Mouse (Mus musculus) forebrain, embryonic 10.5 days (tissue): ENCODE data around the gene Tmem266. TPM values are rescaled to one million over a fixed set of nuclear protein-coding genes. Genes with fewer than 3 reads are reported as not detected.

Source experiments
- DNase-seq: peaks from one replicate; pipeline ENCODE4 v3.0.0-alpha.2; 2017; ENCODE audit warnings: low spot score; ENCODE audit errors: extremely low spot score
- H3K27ac ChIP-seq: fragments of 300-500 bp; sonication (generic); 2 replicates; pipeline ENCODE4 v1.5.1; 2016; ENCODE audit warnings: mild to moderate bottlenecking
- H3K27me3 ChIP-seq: fragments of 300-500 bp; sonication (generic); 2 replicates; pipeline ENCODE4 v1.6.1; 2016; ENCODE audit warnings: mild to moderate bottlenecking; ENCODE audit not compliant: poor library complexity, severe bottlenecking
- H3K36me3 ChIP-seq: fragments of 300-500 bp; sonication (generic); replicated peaks from 2 replicates; pipeline ENCODE4 v1.6.1; 2016; ENCODE audit warnings: mild to moderate bottlenecking, moderate library complexity
- H3K4me1 ChIP-seq: fragments of 300-500 bp; sonication (generic); 2 replicates; pipeline ENCODE4 v1.6.1; 2016
- H3K4me3 ChIP-seq: fragments of 300-500 bp; sonication (generic); 2 replicates; pipeline ENCODE4 v1.5.1; 2016; ENCODE audit warnings: mild to moderate bottlenecking, moderate library complexity
- H3K9me3 ChIP-seq: fragments of 300-500 bp; sonication (generic); 2 replicates; pipeline ENCODE4 v1.6.1; 2016; ENCODE audit warnings: mild to moderate bottlenecking, moderate library complexity
- WGBS: fragments of 180-500 bp; shearing (Covaris S2); methylation state at CpG from one replicate; pipeline ENCODE4 v1.1.7; 2016; 5-methylcytosine and 5-hydroxymethylcytosine counted together
- polyA plus RNA-seq: library from polyadenylated mRNA; unstranded; fragments of >200 nt; fragmentation: Nextera tagmentation; extraction: Ambion mirVana; gene quantifications from 2 replicates; pipeline ENCODE4 v1.2.1, GENCODE M21; 2016

Tmem266 gene
- polyA plus RNA-seq, 1 experiment from 2014 or later = 0.72 TPM

DNA sequence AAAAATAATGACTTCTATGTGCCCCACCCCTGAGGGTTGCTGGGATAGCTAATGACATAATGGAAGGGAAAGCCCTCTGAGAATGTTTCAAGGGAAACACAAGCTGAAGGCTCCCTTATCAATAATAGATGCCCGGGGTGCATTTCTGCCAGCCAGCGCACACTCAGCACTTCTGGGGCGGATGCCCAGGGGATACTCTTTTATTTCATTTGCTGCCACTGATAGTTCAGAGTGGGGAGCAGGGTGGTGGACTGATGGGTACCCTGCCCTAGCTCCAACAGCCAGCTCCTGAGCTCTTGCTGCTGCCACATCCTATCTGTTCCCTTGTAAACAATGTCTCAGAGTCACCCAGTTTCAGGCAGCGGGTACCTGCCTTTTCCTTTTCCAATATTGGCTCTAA is 120.8 kb downstream of the Tmem266 start:
- WGBS = 96% methylated on average over 4 of the region's 4 CpGs
- no peak for DNase-seq
- H3K4me3 ChIP-seq = no peak overlapping the region
- no peaks in the 10 kb centered on the region for H3K27me3 ChIP-seq
- no peaks in the 10 kb centered on the region for H3K9me3 ChIP-seq
- no peaks in the 10 kb centered on the region for H3K4me1 ChIP-seq
- no peaks in the 10 kb centered on the region for H3K36me3 ChIP-seq
- H3K27ac ChIP-seq = no peak overlapping the region

DNA sequence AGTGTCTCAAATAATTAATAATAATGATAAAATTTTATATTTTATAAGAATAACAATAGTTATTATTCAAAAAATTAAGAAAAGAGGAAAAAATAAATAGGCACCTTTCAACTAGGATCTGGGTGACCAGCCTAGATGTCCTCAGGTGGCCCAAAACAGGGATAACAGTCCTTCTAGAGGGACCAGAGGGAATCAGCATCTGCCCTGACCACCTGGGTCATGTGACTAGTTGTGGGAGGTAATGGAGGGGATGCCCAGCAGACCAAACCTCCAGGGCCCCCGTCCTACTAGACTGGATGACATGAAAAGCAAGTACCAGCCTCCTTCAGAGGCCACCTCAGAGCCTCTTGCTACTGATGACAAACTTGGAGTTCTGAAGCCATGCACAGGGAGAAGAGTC is 122.4 kb downstream of the Tmem266 start:
- Histone ChIP-seq H3K4me1 (no peaks in the 10 kb centered on the region), H3K36me3 (no peaks in the 10 kb centered on the region; the same call in 1 of the 2 replicates), H3K27me3 (no peaks in the 10 kb centered on the region), H3K9me3 (no peaks in the 10 kb centered on the region), H3K27ac (no peak overlapping the region), H3K4me3 (no peak overlapping the region)
- 78% methylated on average over 1 of the region's 1 CpGs for WGBS
- DNase-seq = no peak

DNA sequence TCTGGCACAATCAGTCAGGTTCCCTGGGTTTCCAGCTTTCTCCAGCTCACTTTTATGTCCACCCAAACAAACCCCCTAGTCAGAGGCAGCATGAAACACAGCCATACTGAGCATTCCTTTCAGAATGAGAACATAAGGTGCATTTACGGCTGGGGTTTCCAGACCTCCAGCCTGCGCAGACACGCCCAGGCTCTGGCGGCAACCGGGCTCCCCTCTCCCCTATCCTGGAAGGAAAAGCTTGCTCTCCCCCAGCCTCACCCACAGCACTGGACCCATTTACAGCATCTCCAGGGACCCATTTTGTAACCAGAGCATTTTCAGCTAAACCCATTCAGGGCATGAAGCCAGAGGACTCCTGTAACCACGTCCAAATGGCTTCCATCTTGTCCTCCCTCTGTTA is 123.3 kb downstream of the Tmem266 start:
- 88% methylated on average over 6 of the region's 6 CpGs for WGBS
- H3K27me3 ChIP-seq = no peaks in the 10 kb centered on the region
- H3K9me3 ChIP-seq = no peaks in the 10 kb centered on the region
- H3K4me3 ChIP-seq = no peak overlapping the region
- no peak for DNase-seq
- H3K27ac ChIP-seq = no peak overlapping the region
- H3K4me1 ChIP-seq = no peaks in the 10 kb centered on the region
- no peaks in the 10 kb centered on the region; the same call in 1 of the 2 replicates for H3K36me3 ChIP-seq

DNA sequence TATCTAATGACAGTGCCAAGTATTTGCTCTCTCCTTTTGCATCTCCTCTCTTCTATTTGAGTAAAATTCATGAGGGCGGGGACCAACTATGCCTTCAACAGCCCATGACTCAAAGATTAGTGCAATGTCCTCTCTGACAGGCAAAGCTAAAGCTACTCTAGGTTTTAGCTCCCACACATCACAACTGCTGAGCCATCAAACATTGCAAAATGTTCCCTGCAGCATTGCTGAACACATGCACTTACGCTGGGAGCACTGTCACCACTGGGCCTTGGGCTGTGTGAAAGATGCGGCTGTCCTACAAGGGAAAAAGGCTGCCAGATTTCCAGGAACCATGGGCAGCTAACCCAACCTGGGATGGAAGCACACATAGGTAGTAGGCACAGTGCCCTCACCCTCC is 124.7 kb downstream of the Tmem266 start:
- H3K27me3 ChIP-seq = no peaks in the 10 kb centered on the region
- WGBS = 92% methylated on average over 3 of the region's 3 CpGs
- H3K4me3 ChIP-seq = no peak overlapping the region
- no peaks in the 10 kb centered on the region for H3K9me3 ChIP-seq
- no peaks in the 10 kb centered on the region for H3K4me1 ChIP-seq
- no peak for DNase-seq
- H3K27ac ChIP-seq = no peak overlapping the region
- H3K36me3 ChIP-seq = peaks cover 2% of the 10 kb centered on the region; the same call in 1 of the 2 replicates

DNA sequence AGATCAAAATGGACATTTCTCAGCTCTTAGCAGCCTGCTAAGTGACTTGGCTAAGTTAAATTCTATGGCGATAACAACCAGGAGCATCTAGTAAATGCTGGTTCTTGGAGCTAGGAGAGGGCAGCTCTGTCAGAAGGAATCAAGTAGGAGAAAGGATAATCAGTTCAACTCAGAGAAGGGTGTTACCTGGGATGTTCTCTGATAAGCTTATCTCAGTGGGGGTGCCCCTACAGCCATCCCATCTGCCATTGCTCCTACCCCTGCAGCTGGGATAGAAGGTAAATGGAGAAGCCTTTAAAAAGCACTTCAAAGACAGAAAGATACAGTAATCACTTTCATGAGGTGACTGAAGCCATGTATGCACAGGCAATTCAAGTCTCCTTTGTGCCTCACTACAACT is 126.2 kb downstream of the Tmem266 start:
- H3K27me3 ChIP-seq = no peaks in the 10 kb centered on the region
- no peaks in the 10 kb centered on the region for H3K9me3 ChIP-seq
- H3K27ac ChIP-seq = no peak overlapping the region
- H3K4me1 ChIP-seq = no peaks in the 10 kb centered on the region
- 95% methylated on average over 1 of the region's 1 CpGs for WGBS
- no peak for DNase-seq
- no peak overlapping the region for H3K4me3 ChIP-seq
- H3K36me3 ChIP-seq = peaks cover 2% of the 10 kb centered on the region; the same call in 1 of the 2 replicates

DNA sequence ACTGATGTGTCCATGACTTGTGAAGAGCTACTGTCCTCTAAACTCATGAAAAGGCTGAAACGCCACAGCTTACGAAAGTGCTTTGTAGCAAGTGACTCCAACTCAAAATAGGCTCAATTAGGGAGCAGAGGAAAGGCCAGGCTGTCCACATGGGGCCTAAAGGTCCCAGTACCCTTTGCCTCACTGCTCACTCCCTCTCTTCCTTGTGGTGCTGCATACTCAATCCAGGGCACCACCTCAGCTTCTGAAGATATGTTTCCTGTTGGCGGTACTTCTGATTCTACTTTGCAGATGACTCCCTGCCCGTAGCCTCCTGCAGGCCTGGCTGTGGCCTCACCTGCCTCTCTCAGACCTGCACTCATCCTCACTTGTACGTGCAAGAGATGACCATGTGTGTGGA is 126.7 kb downstream of the Tmem266 start:
- Histone ChIP-seq H3K4me3 (no peak overlapping the region), H3K9me3 (no peaks in the 10 kb centered on the region), H3K36me3 (peaks cover 2% of the 10 kb centered on the region; the same call in 1 of the 2 replicates), H3K27me3 (no peaks in the 10 kb centered on the region), H3K27ac (no peak overlapping the region), H3K4me1 (no peaks in the 10 kb centered on the region)
- DNase-seq = no peak
- WGBS = 93% methylated on average over 5 of the region's 5 CpGs

DNA sequence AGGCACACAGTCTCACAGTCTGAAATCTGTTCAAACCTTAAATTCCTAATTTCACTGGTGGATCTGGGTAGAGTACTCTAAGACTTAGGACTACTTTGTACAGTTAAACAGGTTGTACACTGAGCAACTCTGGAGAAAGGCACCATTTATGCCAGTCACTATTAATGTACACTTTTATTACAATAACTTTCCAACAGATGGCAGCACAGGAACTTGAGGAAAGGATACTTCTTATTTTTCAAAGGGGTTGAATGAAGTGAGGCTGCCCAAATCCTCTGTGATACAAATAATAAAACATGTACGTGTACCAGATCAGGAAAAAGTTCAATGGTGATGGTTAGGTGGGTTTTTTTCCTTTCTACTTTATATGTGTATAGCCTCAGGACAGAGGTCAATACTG is 141.7 kb downstream of the Tmem266 start:
- no peaks in the 10 kb centered on the region for H3K9me3 ChIP-seq
- H3K4me3 ChIP-seq = no peak overlapping the region
- H3K27me3 ChIP-seq = no peaks in the 10 kb centered on the region
- no peaks in the 10 kb centered on the region; the same call in 1 of the 2 replicates for H3K36me3 ChIP-seq
- WGBS = 91% methylated on average over 1 of the region's 1 CpGs
- DNase-seq = no peak
- no peaks in the 10 kb centered on the region for H3K4me1 ChIP-seq
- H3K27ac ChIP-seq = no peak overlapping the region

DNA sequence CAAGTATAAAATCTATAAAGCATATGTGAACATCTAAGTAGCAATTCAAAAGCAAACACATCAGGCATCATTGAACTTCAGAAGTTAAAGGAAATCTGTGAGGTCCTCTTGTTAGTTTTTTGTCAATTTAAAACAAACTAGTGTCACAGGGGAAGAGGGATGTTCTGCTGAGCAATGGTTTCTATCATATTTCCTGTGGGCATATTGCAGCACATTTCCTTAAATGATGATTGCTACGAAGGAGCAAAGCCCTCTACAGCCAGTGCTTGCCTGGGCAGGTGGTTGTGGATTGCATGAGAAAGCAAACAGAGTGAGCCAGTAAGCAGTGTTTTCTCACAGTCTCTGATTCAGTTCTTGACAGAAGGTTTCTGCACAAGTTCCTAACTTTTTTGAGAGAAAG is 149.4 kb downstream of the Tmem266 start:
- no peak for DNase-seq
- Histone ChIP-seq H3K4me3 (no peak overlapping the region), H3K9me3 (no peaks in the 10 kb centered on the region), H3K27ac (no peak overlapping the region), H3K36me3 (peaks cover 13% of the 10 kb centered on the region; the same call in 1 of the 2 replicates), H3K27me3 (no peaks in the 10 kb centered on the region), H3K4me1 (no peaks in the 10 kb centered on the region)
- 80% methylated on average over 1 of the region's 1 CpGs for WGBS

DNA sequence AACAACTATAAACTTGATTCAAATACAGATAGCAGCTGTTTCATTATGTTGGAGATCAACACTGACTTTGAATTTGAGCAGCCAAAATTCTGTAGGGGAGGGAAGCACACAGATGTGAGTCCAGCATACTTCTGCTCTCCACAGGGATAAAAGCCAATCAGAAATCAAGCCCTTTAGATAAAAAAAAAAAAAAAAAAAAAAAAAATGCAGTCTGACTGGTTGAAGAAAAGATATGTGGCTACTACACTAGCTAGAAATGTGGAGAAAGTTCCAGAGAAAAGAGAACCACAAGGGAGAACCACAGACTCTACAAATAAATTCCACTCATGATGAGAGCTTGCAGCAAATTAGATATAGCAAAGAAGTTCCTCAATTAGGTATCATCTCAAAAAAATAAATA is 152.0 kb downstream of the Tmem266 start:
- H3K4me3 ChIP-seq = no peak overlapping the region
- no peaks in the 10 kb centered on the region for H3K27me3 ChIP-seq
- no peak for DNase-seq
- H3K9me3 ChIP-seq = no peaks in the 10 kb centered on the region
- H3K4me1 ChIP-seq = no peaks in the 10 kb centered on the region
- peaks cover 24% of the 10 kb centered on the region for H3K36me3 ChIP-seq
- H3K27ac ChIP-seq = no peak overlapping the region

DNA sequence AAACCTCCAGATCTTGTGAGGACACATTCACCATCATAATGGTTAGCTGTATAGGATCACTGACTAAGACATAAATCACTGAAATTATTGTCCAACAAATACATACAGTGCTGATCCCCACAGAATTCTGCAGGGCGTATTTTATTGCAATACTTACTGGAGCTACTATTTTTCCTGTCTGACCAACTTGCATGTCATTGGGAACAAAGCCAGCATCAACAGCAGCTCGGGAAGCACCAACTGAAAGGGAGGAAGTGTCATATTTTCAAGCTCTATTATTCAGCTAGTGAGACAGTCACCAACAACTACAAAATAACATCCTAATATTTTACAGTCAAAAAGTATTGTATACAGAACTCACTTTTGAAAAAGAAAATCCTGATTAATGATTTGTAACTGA is 155.4 kb downstream of the Tmem266 start:
- Histone ChIP-seq H3K36me3 (peaks cover 45% of the 10 kb centered on the region), H3K4me3 (no peak overlapping the region), H3K4me1 (no peaks in the 10 kb centered on the region), H3K27me3 (no peaks in the 10 kb centered on the region), H3K27ac (no peak overlapping the region), H3K9me3 (no peaks in the 10 kb centered on the region)
- WGBS = 83% methylated on average over 2 of the region's 2 CpGs
- no peak for DNase-seq

Other genes starting within 250 kb of the Tmem266 start
- 35.4 and 37.0 TPM in 2 replicates for gene Ube2q2, start 178.1 kb upstream of the Tmem266 start, polyA plus RNA-seq
- gene Fbxo22, start 118.0 kb upstream of the Tmem266 start, polyA plus RNA-seq = 79.6 and 83.0 TPM in 2 replicates
- gene Nrg4, start 69 bp upstream of the Tmem266 start, polyA plus RNA-seq = 0.73 and 1.1 TPM in 2 replicates
- gene Etfa, start 185.3 kb downstream of the Tmem266 start, polyA plus RNA-seq = 162 and 165 TPM in 2 replicates
- 1.0 TPM in 2 replicates for gene Isl2, start 211.8 kb downstream of the Tmem266 start, polyA plus RNA-seq